Mouse (Mus musculus): ENCODE data around the gene Slc27a2. TPM values are rescaled to one million over a fixed set of nuclear protein-coding genes. Genes with fewer than 3 reads are reported as not detected.

Gene Slc27a2
- polyA plus RNA-seq, 1 experiment from 2014 or later, result 0.69 TPM

- Histone ChIP-seq H3K4me1 (ENCODE audit: control insufficient read depth, insufficient read depth, low read length) (no peaks in the 10 kb centered on the region), H3K9ac (ENCODE audit: low read length) (peak overlapping the region; percentile 8; the same call in 1 of the 2 replicates), H3K9me3 (ENCODE audit: control insufficient read depth, low read length) (no peaks in the 10 kb centered on the region), H3K27ac (ENCODE audit: low read depth, low read length) (no peak overlapping the region), H3K4me3 (ENCODE audit: low read depth, low read length) (0 out of 2 replicates have a peak overlapping the region, but pooled peaks have one; percentile 4), H3K36me3 (ENCODE audit: control insufficient read depth, insufficient read depth, low read length) (no peaks in the 10 kb centered on the region), H3K4me2 (ENCODE audit: low read depth) (peak overlapping the region; percentile 39), H3K27me3 (ENCODE audit: control insufficient read depth, insufficient read depth, low read length) (no peaks in the 10 kb centered on the region)
- 24% methylated on average over 26 of the region's 26 CpGs for WGBS
- peak; percentile 79 for DNase-seq (ENCODE audit: low spot score)
- 0 out of 2 replicates have a peak, but pooled peaks have one; percentile 48 for ATAC-seq (ENCODE audit: insufficient read depth, low FRiP score, low TSS enrichment)
These were observed 41.8 kb downstream of the Slc27a2 start for GRCm38 (mm10) chr2:126593831-126594610.

GRCm38 (mm10) chr2:126596347-126597072 lies 44.3 kb downstream of the Slc27a2 start:
- Histone ChIP-seq H3K9ac (ENCODE audit: low read length) (no peak overlapping the region), H3K27ac (ENCODE audit: low read depth, low read length) (no peak overlapping the region), H3K9me3 (ENCODE audit: control insufficient read depth, low read length) (no peaks in the 10 kb centered on the region), H3K27me3 (ENCODE audit: control insufficient read depth, insufficient read depth, low read length) (no peaks in the 10 kb centered on the region), H3K4me2 (ENCODE audit: low read depth) (no peak overlapping the region), H3K4me3 (ENCODE audit: low read depth, low read length) (no peak overlapping the region), H3K4me1 (ENCODE audit: control insufficient read depth, insufficient read depth, low read length) (no peaks in the 10 kb centered on the region), H3K36me3 (ENCODE audit: control insufficient read depth, insufficient read depth, low read length) (no peaks in the 10 kb centered on the region)
- ATAC-seq (ENCODE audit: insufficient read depth, low FRiP score, low TSS enrichment) (no peak), DNase-seq (ENCODE audit: low spot score) (no peak)
- 86% methylated on average over 7 of the region's 7 CpGs for WGBS

DNA sequence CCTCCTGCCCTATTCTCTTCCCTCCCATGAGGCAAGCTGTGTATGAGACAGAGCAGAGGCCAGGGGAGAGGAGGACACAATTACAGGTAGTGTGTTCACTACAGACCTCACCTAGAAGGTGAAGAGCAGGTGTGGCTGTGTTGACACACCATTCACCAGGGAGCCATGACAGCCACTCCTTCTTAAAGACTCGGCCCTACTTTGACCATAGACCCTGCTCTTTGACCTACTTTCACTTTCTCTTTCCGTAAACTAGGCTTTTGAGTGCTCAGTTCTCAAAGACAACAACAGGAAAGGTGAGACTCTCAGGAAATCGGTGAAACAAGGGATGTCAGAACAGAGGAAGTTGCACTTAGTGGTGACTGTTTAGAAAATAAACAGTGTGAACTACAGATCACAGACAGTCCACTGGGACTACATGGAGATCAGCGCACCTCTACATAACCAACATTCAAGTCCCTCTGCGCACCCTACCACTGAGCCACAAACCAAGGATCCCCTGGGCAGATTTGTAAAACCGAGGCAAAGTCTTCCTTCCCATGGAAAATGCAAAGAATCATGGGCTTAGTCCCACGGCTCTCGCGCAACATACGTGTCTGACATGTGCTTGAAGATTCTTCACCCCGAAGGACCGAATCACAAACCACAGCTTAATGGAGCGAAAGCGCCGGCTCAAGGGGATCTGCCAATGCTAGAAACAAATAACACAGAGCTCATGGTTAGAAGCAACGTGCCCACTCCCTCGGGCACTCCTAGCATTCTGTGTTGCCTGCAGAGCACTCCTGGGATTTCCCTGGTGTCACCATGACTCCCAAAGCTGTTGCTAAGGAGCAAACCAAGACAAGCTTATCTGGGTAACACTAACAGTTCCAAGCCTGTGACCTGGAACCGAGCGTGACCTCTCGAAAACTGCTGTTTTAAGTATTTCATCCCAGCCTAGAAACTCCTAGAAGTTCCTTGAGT lies 45.4 kb downstream of the Slc27a2 start:
- H3K9ac ChIP-seq (ENCODE audit: low read length), result no peak overlapping the region
- H3K4me3 ChIP-seq (ENCODE audit: low read depth, low read length), result no peak overlapping the region
- ATAC-seq (ENCODE audit: insufficient read depth, low FRiP score, low TSS enrichment) (no peak), DNase-seq (ENCODE audit: low spot score) (no peak)
- H3K4me1 ChIP-seq (ENCODE audit: control insufficient read depth, insufficient read depth, low read length), result no peaks in the 10 kb centered on the region
- H3K27me3 ChIP-seq (ENCODE audit: control insufficient read depth, insufficient read depth, low read length), result no peaks in the 10 kb centered on the region
- H3K4me2 ChIP-seq (ENCODE audit: low read depth), result no peak overlapping the region
- no peaks in the 10 kb centered on the region for H3K36me3 ChIP-seq (ENCODE audit: control insufficient read depth, insufficient read depth, low read length)
- WGBS, result 86% methylated on average over 20 of the region's 20 CpGs
- H3K27ac ChIP-seq (ENCODE audit: low read depth, low read length), result no peak overlapping the region
- H3K9me3 ChIP-seq (ENCODE audit: control insufficient read depth, low read length), result no peaks in the 10 kb centered on the region

DNA sequence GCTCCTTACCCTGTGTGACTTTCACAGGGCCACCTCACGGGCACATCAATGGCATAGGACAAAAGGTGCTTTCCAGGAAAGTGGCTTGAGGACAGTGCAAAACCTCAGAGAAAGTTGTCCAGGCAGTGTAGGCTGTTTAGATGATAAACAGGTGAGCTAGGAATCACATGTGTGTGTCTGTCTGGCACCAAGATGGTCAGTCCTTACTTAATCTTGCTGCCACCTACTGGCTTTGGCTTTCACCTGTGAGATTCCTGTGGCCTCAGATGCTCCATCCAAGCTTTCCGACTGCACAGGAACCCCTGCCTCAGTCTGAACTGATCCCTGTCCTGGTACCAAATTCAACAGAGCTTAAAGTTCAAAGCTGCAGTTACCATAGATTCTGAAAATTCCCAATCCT lies 46.2 kb downstream of the Slc27a2 start:
- Histone ChIP-seq H3K4me3 (ENCODE audit: low read depth, low read length) (no peak overlapping the region), H3K36me3 (ENCODE audit: control insufficient read depth, insufficient read depth, low read length) (no peaks in the 10 kb centered on the region), H3K9me3 (ENCODE audit: control insufficient read depth, low read length) (no peaks in the 10 kb centered on the region), H3K4me2 (ENCODE audit: low read depth) (no peak overlapping the region), H3K27me3 (ENCODE audit: control insufficient read depth, insufficient read depth, low read length) (no peaks in the 10 kb centered on the region), H3K4me1 (ENCODE audit: control insufficient read depth, insufficient read depth, low read length) (no peaks in the 10 kb centered on the region), H3K27ac (ENCODE audit: low read depth, low read length) (no peak overlapping the region), H3K9ac (ENCODE audit: low read length) (no peak overlapping the region)
- DNase-seq (ENCODE audit: low spot score), result no peak
- WGBS, result 59% methylated on average over 2 of the region's 2 CpGs
- ATAC-seq (ENCODE audit: insufficient read depth, low FRiP score, low TSS enrichment), result no peak

DNA sequence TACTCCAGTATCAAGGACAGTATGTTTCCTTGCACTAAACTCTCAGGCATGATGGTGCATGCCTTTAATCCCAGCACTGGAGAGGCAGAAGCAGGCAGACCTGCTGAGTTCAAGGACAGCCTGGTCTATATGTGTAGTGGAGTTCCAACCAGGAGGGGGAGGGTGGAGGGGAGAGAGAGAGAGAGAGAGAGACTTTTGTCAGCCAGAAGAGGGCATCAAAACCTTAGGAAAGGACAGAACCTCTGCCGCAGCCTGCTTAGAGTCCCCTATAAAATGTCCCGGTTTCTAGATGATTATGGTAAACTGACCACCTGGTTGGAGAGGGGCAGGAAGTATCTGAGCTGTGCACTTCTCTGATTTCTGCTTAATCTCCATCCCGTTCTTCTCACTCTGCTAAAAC lies 46.8 kb downstream of the Slc27a2 start:
- Histone ChIP-seq H3K27ac (ENCODE audit: low read depth, low read length) (no peak overlapping the region), H3K9ac (ENCODE audit: low read length) (no peak overlapping the region), H3K36me3 (ENCODE audit: control insufficient read depth, insufficient read depth, low read length) (no peaks in the 10 kb centered on the region), H3K4me2 (ENCODE audit: low read depth) (no peak overlapping the region), H3K9me3 (ENCODE audit: control insufficient read depth, low read length) (no peaks in the 10 kb centered on the region), H3K4me1 (ENCODE audit: control insufficient read depth, insufficient read depth, low read length) (no peaks in the 10 kb centered on the region), H3K4me3 (ENCODE audit: low read depth, low read length) (no peak overlapping the region), H3K27me3 (ENCODE audit: control insufficient read depth, insufficient read depth, low read length) (no peaks in the 10 kb centered on the region)
- 22% methylated on average over 3 of the region's 3 CpGs for WGBS
- ATAC-seq (ENCODE audit: insufficient read depth, low FRiP score, low TSS enrichment) (no peak), DNase-seq (ENCODE audit: low spot score) (peak; percentile 23)

- H3K4me3 ChIP-seq (ENCODE audit: low read depth, low read length), result no peak overlapping the region
- H3K9ac ChIP-seq (ENCODE audit: low read length), result no peak overlapping the region
- no peaks in the 10 kb centered on the region for H3K4me1 ChIP-seq (ENCODE audit: control insufficient read depth, insufficient read depth, low read length)
- no peak overlapping the region for H3K27ac ChIP-seq (ENCODE audit: low read depth, low read length)
- H3K4me2 ChIP-seq (ENCODE audit: low read depth), result no peak overlapping the region
- H3K36me3 ChIP-seq (ENCODE audit: control insufficient read depth, insufficient read depth, low read length), result no peaks in the 10 kb centered on the region
- no peaks in the 10 kb centered on the region for H3K27me3 ChIP-seq (ENCODE audit: control insufficient read depth, insufficient read depth, low read length)
- DNase-seq (ENCODE audit: low spot score) (no peak), ATAC-seq (ENCODE audit: insufficient read depth, low FRiP score, low TSS enrichment) (no peak)
- 83% methylated on average over 14 of the region's 14 CpGs for WGBS
- H3K9me3 ChIP-seq (ENCODE audit: control insufficient read depth, low read length), result no peaks in the 10 kb centered on the region
These were observed 48.3 kb downstream of the Slc27a2 start for GRCm38 (mm10) chr2:126600533-126600932.

DNA sequence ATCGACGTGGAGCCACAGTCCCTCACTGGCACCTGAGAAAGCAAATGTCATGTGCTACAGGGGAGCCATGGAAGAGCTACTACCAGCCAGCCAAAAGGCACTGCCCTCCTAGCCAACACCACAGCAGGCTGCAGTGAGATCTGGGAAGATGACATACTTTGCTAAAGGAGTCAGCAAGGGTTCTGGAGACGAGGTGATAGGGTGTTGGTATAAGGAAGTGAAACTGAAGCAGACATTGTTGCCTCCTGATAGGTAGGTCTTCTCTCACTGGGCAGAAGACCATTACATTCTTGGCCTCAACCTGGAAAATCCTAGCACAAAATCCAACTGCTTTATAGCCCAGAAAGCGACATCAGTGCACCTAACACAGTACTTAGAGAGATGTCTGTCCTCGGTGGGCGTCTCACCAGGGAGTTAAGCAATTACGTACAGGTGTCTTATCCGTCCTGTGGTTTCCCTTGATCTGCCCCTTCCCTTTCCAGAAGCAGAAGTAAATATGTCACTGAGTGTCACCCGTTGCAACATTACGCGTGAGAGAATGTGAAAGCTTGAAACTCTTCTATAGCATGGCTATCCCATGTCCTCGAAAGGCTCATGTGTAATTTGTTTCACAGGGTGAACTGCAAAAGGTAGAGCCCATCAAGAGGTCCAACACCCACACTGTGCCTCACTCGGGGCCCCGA lies 49.9 kb downstream of the Slc27a2 start:
- WGBS, result 84% methylated on average over 14 of the region's 14 CpGs
- H3K4me2 ChIP-seq (ENCODE audit: low read depth), result no peak overlapping the region
- DNase-seq (ENCODE audit: low spot score) (no peak), ATAC-seq (ENCODE audit: insufficient read depth, low FRiP score, low TSS enrichment) (no peak)
- no peaks in the 10 kb centered on the region for H3K4me1 ChIP-seq (ENCODE audit: control insufficient read depth, insufficient read depth, low read length)
- H3K9ac ChIP-seq (ENCODE audit: low read length), result no peak overlapping the region
- no peaks in the 10 kb centered on the region for H3K27me3 ChIP-seq (ENCODE audit: control insufficient read depth, insufficient read depth, low read length)
- H3K27ac ChIP-seq (ENCODE audit: low read depth, low read length), result no peak overlapping the region
- H3K36me3 ChIP-seq (ENCODE audit: control insufficient read depth, insufficient read depth, low read length), result no peaks in the 10 kb centered on the region
- no peaks in the 10 kb centered on the region for H3K9me3 ChIP-seq (ENCODE audit: control insufficient read depth, low read length)
- H3K4me3 ChIP-seq (ENCODE audit: low read depth, low read length), result no peak overlapping the region

GRCm38 (mm10) chr2:126606061-126606687 lies 54.0 kb downstream of the Slc27a2 start:
- no peak overlapping the region for H3K9ac ChIP-seq (ENCODE audit: low read length)
- WGBS, result 87% methylated on average over 15 of the region's 15 CpGs
- H3K36me3 ChIP-seq (ENCODE audit: control insufficient read depth, insufficient read depth, low read length), result no peaks in the 10 kb centered on the region
- H3K27ac ChIP-seq (ENCODE audit: low read depth, low read length), result no peak overlapping the region
- ATAC-seq (ENCODE audit: insufficient read depth, low FRiP score, low TSS enrichment), result no peak
- no peaks in the 10 kb centered on the region for H3K4me1 ChIP-seq (ENCODE audit: control insufficient read depth, insufficient read depth, low read length)
- H3K27me3 ChIP-seq (ENCODE audit: control insufficient read depth, insufficient read depth, low read length), result no peaks in the 10 kb centered on the region
- H3K9me3 ChIP-seq (ENCODE audit: control insufficient read depth, low read length), result no peaks in the 10 kb centered on the region
- no peak overlapping the region for H3K4me3 ChIP-seq (ENCODE audit: low read depth, low read length)
- no peak for DNase-seq (ENCODE audit: low spot score)
- no peak overlapping the region for H3K4me2 ChIP-seq (ENCODE audit: low read depth)
